Mouse (Mus musculus): ENCODE measurements around the gene Ksr1. TPM values are rescaled to one million over a fixed set of nuclear protein-coding genes. Genes with fewer than 3 reads are reported as not detected.

The Ksr1 gene
- total RNA-seq, 2 experiments from 2014 or later: 189 to 205 TPM

DNA sequence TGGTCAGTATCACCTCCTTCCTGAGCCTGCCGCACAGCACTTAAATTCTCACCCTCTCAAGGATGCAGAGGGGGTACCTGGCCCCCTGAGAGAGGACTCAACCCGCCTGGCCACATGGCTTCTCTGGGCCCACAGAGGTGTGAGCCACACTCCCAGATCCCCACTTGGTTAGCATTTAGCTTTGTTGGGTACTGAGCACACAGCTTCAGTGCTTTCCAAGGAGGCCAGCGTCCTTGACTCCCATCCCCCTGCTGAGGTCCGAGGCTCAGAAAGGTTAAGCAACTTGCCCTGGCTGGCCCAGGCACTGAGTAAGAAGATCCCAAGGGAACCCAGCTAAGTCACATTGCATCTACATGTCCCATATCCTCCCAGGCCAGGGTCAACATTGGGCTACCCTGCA, 178.1 kb downstream of the Ksr1 start:
- DNase-seq (ENCODE audit: extremely low spot score in 1 of 2, low spot score in 1 of 2): no peak

DNA sequence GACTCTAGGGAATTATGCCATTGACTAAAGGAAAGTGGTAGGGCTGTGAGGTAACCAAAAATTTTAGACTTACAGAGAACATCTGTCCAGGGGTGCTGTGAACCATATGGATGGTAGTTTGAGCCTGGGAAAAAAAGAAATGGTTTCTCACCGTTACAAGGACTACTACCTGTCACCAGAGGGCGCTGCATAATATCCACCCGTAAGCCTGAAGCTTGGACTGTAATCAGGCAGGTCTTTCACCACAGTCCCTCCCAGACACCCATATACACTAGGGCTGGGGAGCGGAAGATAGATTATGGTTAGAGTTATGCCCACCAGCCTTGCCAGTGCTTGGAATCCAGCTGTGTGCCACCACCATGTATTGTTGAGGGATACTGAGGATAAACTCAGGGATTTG, 178.8 kb downstream of the Ksr1 start:
- peak in 1 of 2 experiments; percentile 67 for DNase-seq (ENCODE audit: extremely low spot score in 1 of 2, low spot score in 1 of 2)

Other genes with a start within 250 kb of the Ksr1 start
- gene Nos2, start 225.6 kb downstream of the Ksr1 start, total RNA-seq (2021): under 1 TPM; 0.31 to 0.54 TPM
- gene Lgals9, start 161.5 kb downstream of the Ksr1 start, total RNA-seq (2021): 1 to 10 TPM; 4.3 to 5.5 TPM
- gene Wsb1, start 108.3 kb upstream of the Ksr1 start, total RNA-seq (2021): 10 to 100 TPM; 68.1 to 92.0 TPM
- gene Gm9964, start 150.5 kb upstream of the Ksr1 start, total RNA-seq (2021): under 1 TPM; 0.73 to 0.91 TPM
- 100 to 1,000 TPM; 103 to 117 TPM for gene Nf1, start 193.3 kb upstream of the Ksr1 start, total RNA-seq (2021)

All from layer of hippocampus, postnatal 25 days (tissue).